Mouse (Mus musculus): ENCODE results near the gene Prkar1a.

Prkar1a gene

GRCm38 (mm10) chr11:109649206-109649605, at the start of gene Prkar1a:
TSS of gene Prkar1a (plus strand) at chr11:109649405.
- no peak for DNase-seq

- no peak for DNase-seq
These were observed 41.6 kb upstream of the Prkar1a start for GRCm38 (mm10) chr11:109607600-109607999.

GRCm38 (mm10) chr11:109608976-109609625, 40.1 kb upstream of the Prkar1a start:
- no peak for DNase-seq

GRCm38 (mm10) chr11:109610046-109610794, 39.0 kb upstream of the Prkar1a start:
- no peak for DNase-seq

GRCm38 (mm10) chr11:109610795-109611302, 38.4 kb upstream of the Prkar1a start:
- DNase-seq = no peak

- DNase-seq = peak; percentile 98
These were observed 37.7 kb upstream of the Prkar1a start, which contains the start of gene Wipi1 for GRCm38 (mm10) chr11:109611303-109612149. TSS of gene Wipi1 (minus strand) at chr11:109611967.

- no peak for DNase-seq
These were observed 36.2 kb upstream of the Prkar1a start for GRCm38 (mm10) chr11:109612871-109613529.

- DNase-seq = no peak
These were observed 33.9 kb upstream of the Prkar1a start for GRCm38 (mm10) chr11:109615286-109615685.

GRCm38 (mm10) chr11:109616352-109616751, 32.9 kb upstream of the Prkar1a start:
- no peak for DNase-seq

- DNase-seq = no peak
These were observed 32.4 kb upstream of the Prkar1a start for GRCm38 (mm10) chr11:109616766-109617165.

- peak; percentile 44 for DNase-seq
These were observed 30.1 kb upstream of the Prkar1a start for GRCm38 (mm10) chr11:109619055-109619454.

GRCm38 (mm10) chr11:109620356-109620755, 28.8 kb upstream of the Prkar1a start:
- no peak for DNase-seq

GRCm38 (mm10) chr11:109621183-109621582, 28.0 kb upstream of the Prkar1a start:
- DNase-seq = peak; percentile 74

- DNase-seq = no peak
These were observed 26.6 kb upstream of the Prkar1a start for GRCm38 (mm10) chr11:109622518-109623037.

GRCm38 (mm10) chr11:109623238-109623637, 26.0 kb upstream of the Prkar1a start:
- DNase-seq = no peak

- DNase-seq = no peak
These were observed 21.6 kb upstream of the Prkar1a start for GRCm38 (mm10) chr11:109627648-109628047.

GRCm38 (mm10) chr11:109628099-109628498, 21.1 kb upstream of the Prkar1a start:
- DNase-seq = no peak

GRCm38 (mm10) chr11:109629021-109629521, 20.1 kb upstream of the Prkar1a start:
- no peak for DNase-seq

- DNase-seq = no peak
These were observed 14.3 kb upstream of the Prkar1a start for GRCm38 (mm10) chr11:109634928-109635327.

GRCm38 (mm10) chr11:109635871-109636395, 13.3 kb upstream of the Prkar1a start:
- no peak for DNase-seq

GRCm38 (mm10) chr11:109641498-109642222, 7.5 kb upstream of the Prkar1a start:
- DNase-seq = no peak

Measured in right cerebral cortex, postnatal 4 days (tissue).